Mouse (Mus musculus) heart, embryonic 15.5 days (tissue): Measurements from ENCODE around the gene Slc11a1. TPM values are rescaled to one million over a fixed set of nuclear protein-coding genes. Genes with fewer than 3 reads are reported as not detected.
"Not testable (repeated sequence)": the region's sequence is repeated elsewhere in the genome, so short reads cannot be mapped to it uniquely, and the experiment has no call there.

Experiments used
- ATAC-seq: fragments of 200-750 bp; cut with Nextera tagmentation; replicated peaks from 2 replicates; pipeline ENCODE4 v1.8.0; 2017; ENCODE audit warnings: low read depth, moderate TSS enrichment; ENCODE audit not compliant: insufficient number of reproducible peaks, insufficient read depth, low FRiP score
- H3K27ac ChIP-seq: fragments of 300-500 bp; sonication (generic); 2 replicates; pipeline ENCODE4 v1.5.1; 2015; ENCODE audit warnings: mild to moderate bottlenecking, inconsistent platforms
- H3K27me3 ChIP-seq: fragments of 300-500 bp; sonication (generic); 2 replicates; pipeline ENCODE4 v1.6.1; 2015; ENCODE audit warnings: inconsistent platforms
- H3K36me3 ChIP-seq: fragments of 300-500 bp; sonication (generic); 2 replicates; pipeline ENCODE4 v1.6.1; 2015; ENCODE audit warnings: mild to moderate bottlenecking, inconsistent platforms
- H3K4me1 ChIP-seq: fragments of 300-500 bp; sonication (generic); replicated peaks from 2 replicates; pipeline ENCODE4 v1.6.1; 2015; ENCODE audit warnings: inconsistent platforms
- H3K4me2 ChIP-seq: fragments of 300-500 bp; sonication (generic); 2 replicates; pipeline ENCODE4 v1.6.1; 2015; ENCODE audit warnings: inconsistent platforms, mild to moderate bottlenecking, moderate library complexity
- H3K4me3 ChIP-seq: fragments of 300-500 bp; sonication (generic); 2 replicates; pipeline ENCODE4 v1.5.1; 2015; ENCODE audit warnings: mild to moderate bottlenecking, inconsistent platforms
- H3K9ac ChIP-seq: fragments of 300-500 bp; sonication (generic); 2 replicates; pipeline ENCODE4 v1.6.1; 2015; ENCODE audit warnings: mild to moderate bottlenecking, inconsistent platforms
- H3K9me3 ChIP-seq: fragments of 300-500 bp; sonication (generic); replicated peaks from 2 replicates; pipeline ENCODE4 v1.6.1; 2016; ENCODE audit warnings: inconsistent platforms
- WGBS: fragments of 180-500 bp; shearing (Covaris S2); methylation state at CpG from one replicate; pipeline ENCODE4 v1.1.7; 2015; ENCODE audit warnings: mixed read lengths; 5-methylcytosine and 5-hydroxymethylcytosine counted together
- polyA plus RNA-seq: library from polyadenylated mRNA; unstranded; fragments of >200 nt; fragmentation: Nextera tagmentation; extraction: Ambion mirVana; gene quantifications from 2 replicates; pipeline ENCODE4 v1.2.1, GENCODE M21; 2015

Slc11a1 gene
- polyA plus RNA-seq = 3.6 and 5.4 TPM in 2 replicates

DNA sequence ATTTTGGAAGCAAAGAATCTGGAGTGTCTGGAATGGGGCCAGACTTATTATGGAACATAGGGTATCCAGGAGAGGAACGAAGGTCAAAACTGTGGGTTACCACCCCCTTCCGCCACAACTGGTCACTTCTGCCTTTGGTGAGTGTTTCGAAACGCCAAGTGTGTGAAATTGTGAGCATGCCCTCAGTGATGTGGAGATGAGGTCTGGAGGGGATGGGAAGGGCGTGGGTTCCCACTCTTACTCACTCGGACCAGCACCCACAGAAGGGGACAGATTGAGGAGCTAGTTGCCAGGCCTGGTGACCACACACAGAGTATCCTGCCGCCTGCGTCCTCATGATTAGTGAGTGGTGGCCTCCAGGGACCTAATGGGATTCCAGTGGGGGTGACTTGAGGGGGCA lies at the start of gene Slc11a1:
Gene Slc11a1, plus strand, starts transcription at position 216 of the 400 bp plus-strand sequence.
- H3K4me2 ChIP-seq = no peak within 1 kb of the TSS
- ATAC-seq = no peak
- H3K4me1 ChIP-seq = 0 out of 2 replicates have a peak, but pooled peaks cover 11% of the 10 kb centered on the region
- H3K36me3 ChIP-seq = no peaks in the 10 kb centered on the region
- no peak within 1 kb of the TSS for H3K9ac ChIP-seq
- H3K27ac ChIP-seq = peak within 1 kb of the TSS; percentile 2; the same call in 1 of the 2 replicates
- no peaks in the 10 kb centered on the region for H3K27me3 ChIP-seq
- no peaks in the 10 kb centered on the region for H3K9me3 ChIP-seq
- no peak within 1 kb of the TSS for H3K4me3 ChIP-seq
- 68% methylated on average over 8 of the region's 8 CpGs for WGBS

DNA sequence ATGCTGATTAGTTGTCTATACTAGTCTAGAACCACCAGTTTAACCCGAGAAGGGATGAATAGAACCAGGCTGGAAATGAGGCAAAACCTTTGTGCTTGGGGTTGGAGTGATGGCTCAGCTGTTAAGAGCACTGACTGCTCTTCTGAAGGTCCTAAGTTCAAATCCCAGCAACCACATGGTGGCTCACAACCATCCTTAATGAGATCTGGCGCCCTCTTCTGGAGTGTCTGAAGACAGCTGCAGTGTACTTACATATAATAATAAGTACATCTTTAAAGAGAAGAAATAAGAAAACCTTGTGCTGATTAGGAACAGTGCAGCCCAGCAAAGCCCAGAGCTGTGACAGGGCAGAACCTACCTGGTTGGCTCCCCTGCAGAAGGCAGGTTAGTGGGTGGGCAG lies 48.1 kb upstream of the Slc11a1 start:
- H3K4me3 ChIP-seq, H3K27ac ChIP-seq, H3K4me2 ChIP-seq, H3K9me3 ChIP-seq, ATAC-seq, H3K9ac ChIP-seq, H3K36me3 ChIP-seq, H3K27me3 ChIP-seq: not testable (repeated sequence)
- WGBS = 75% methylated on average over 2 of the region's 2 CpGs
- H3K4me1 ChIP-seq = peaks cover 30% of the 10 kb centered on the region

DNA sequence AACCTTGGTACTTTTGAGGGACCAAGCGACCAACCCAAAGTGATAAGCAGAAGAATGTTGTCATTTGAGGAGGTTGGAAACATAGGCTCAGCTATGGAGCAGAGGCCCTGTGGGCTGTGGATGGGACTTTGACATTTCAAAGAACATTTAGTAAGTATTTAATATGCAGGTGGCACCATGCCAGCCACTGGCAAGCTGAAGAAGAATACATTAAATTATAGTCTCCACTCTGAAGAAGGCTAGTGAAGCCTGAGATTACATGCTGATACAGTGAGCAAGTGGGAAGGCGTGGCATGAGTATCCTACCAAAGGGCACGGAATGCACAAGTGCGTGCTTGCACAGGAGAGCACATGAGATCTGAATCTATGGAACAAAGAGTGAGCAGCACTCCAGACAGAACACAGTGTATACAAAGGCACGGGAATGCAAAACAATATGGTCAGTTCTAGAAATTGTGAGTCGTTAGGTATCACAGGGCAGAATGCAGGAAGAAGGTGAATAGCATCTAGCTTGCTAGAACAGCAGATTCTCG lies 45.0 kb upstream of the Slc11a1 start:
- no peak overlapping the region for H3K4me2 ChIP-seq
- H3K9ac ChIP-seq = no peak overlapping the region
- peak overlapping the region; percentile 87; the same call in 1 of the 2 replicates for H3K27ac ChIP-seq
- no peaks in the 10 kb centered on the region for H3K27me3 ChIP-seq
- 72% methylated on average over 7 of the region's 7 CpGs for WGBS
- H3K9me3 ChIP-seq = no peaks in the 10 kb centered on the region
- H3K4me3 ChIP-seq = no peak overlapping the region
- no peak for ATAC-seq
- peaks cover 44% of the 10 kb centered on the region for H3K4me1 ChIP-seq
- no peaks in the 10 kb centered on the region for H3K36me3 ChIP-seq

DNA sequence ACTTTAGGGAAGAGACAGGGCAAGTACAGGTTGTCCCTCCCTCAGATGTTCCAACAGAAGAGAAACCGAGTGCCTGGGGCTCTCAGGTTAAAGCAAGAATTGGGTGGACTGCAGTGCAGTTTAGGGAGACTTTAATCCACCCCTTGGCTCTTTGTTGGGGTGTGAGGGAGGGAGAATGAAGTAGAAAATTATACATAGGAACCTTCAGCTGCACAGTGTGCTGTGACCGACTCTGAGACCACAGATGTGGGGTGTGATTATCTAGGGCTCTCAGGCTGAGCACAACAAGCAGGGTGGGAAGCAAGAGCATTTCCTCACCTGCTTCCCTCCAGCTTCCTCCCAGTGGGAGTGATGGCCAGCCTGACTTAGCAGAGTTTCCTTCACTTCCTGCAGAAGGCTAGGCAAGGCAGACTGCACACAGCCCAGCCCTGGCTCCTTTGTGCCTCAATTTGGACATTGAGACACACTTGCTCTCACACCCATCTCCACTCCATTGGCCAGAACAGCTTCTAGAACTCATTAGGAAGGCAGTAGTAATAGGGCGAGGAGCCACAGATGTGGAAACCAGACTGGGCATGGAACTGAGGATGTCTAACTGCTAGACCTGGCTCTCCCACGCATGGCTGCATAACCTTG lies 43.8 kb upstream of the Slc11a1 start:
- Histone ChIP-seq H3K4me3 (no peak overlapping the region), H3K9me3 (no peaks in the 10 kb centered on the region), H3K4me1 (peaks cover 48% of the 10 kb centered on the region), H3K27me3 (no peaks in the 10 kb centered on the region), H3K27ac (peak overlapping the region; percentile 87), H3K9ac (0 out of 2 replicates have a peak overlapping the region, but pooled peaks have one; percentile 23), H3K36me3 (no peaks in the 10 kb centered on the region), H3K4me2 (no peak overlapping the region)
- no peak for ATAC-seq
- WGBS = 63% methylated on average over 4 of the region's 4 CpGs

DNA sequence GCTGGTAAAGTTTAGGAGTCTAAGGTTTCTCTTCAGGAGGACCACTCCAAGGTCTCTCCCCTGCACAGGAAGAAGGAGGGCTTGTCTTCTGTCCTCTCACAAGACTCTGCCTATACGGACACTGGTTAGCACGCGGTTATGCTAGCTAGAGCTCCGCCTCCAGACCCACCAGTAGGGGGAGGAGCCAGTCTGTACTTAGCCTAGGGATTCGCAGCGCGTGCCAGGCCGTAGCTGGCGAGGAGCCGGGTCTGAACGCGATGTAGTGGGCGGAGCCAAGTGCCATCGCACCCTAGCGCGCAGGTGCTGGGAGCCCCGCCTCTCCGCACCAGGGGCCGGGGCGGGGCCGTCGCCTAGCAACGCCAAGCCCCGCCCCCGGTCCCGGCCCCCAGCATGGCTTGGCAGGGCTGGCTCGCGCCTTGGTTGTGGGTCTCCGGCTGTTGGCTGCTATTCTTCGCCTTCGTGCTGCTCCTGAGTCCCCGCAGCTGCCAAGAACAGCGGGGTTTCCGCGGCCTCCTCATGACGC lies 42.7 kb upstream of the Slc11a1 start:
- peak overlapping the region; percentile 87 for H3K27ac ChIP-seq
- under 1% methylated on average over 36 of the region's 36 CpGs for WGBS
- no peaks in the 10 kb centered on the region for H3K27me3 ChIP-seq
- no peaks in the 10 kb centered on the region for H3K9me3 ChIP-seq
- H3K4me1 ChIP-seq = peaks cover 55% of the 10 kb centered on the region
- ATAC-seq = peak; percentile 95
- peak overlapping the region; percentile 56 for H3K9ac ChIP-seq
- no peaks in the 10 kb centered on the region for H3K36me3 ChIP-seq
- peak overlapping the region; percentile 56 for H3K4me3 ChIP-seq
- H3K4me2 ChIP-seq = peak overlapping the region; percentile 74

DNA sequence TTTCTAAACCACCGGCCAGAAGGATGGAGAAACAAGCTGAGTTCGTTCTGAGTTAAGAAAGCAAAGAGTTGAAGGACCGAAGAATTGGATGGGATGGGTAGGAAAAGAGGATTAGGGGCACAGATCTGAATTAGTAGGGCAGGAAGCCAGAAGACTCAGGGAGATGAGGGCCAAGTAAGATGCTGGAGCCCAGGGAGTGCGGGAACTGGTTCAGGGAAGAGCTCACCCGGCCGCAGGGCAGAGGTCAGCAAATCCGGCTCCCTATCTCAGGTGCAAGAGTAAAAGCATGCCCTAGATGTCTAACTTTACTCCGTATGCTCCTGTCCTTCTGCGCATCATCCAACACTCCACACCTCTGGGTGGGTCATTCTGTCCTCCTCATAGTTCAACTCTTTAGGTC lies 42.1 kb upstream of the Slc11a1 start:
- H3K9ac ChIP-seq = peak overlapping the region; percentile 56
- peak overlapping the region; percentile 87 for H3K27ac ChIP-seq
- H3K36me3 ChIP-seq = no peaks in the 10 kb centered on the region
- peak overlapping the region; percentile 74 for H3K4me2 ChIP-seq
- H3K4me3 ChIP-seq = peak overlapping the region; percentile 56
- H3K4me1 ChIP-seq = peaks cover 60% of the 10 kb centered on the region
- no peaks in the 10 kb centered on the region for H3K9me3 ChIP-seq
- H3K27me3 ChIP-seq = no peaks in the 10 kb centered on the region
- no peak for ATAC-seq
- WGBS = 5% methylated on average over 9 of the region's 9 CpGs

DNA sequence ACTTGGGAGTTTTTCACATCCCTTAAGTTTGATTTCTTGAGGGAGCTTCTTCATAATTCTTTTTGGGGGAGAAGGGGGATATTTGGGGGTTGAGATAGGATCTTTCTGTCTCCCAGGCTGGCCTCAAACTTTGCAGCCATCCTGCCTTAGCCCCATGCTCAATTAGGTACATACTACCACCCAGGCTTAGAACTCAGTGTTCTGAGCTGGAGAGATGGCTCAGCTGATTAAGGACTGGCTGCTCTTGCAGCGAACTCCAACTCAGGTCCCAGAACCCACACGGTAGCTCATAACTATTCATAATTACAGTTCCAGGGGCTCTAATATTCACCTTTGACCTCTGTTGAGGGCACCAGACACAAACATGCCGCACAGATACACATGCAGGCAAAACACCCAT lies 40.4 kb upstream of the Slc11a1 start:
- Histone ChIP-seq H3K9ac (no peak overlapping the region), H3K4me2 (peak overlapping the region; percentile 0; the same call in 1 of the 2 replicates)
- WGBS = 82% methylated on average over 3 of the region's 3 CpGs

DNA sequence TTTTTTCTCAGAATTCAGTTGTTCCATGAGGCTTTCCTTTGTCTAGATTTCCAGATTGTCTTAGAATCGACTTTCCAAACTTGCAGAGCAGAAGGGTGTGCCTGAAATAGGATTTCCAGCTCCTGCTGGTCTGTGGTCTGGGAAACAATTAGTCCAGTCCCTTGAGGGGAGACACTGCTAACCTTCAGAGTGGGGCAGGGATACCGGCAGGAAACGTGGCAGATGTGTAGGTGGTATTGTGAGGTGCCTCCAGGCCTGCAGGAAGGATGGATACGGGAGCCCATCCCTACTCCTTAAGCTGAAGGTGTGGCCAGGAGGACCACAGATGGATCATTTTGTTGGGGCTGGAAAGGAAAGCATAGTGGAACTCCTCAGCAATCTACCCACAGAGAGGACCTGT lies 40.0 kb upstream of the Slc11a1 start:
- ATAC-seq = no peak
- peak overlapping the region; percentile 55 for H3K27ac ChIP-seq
- H3K9ac ChIP-seq = no peak overlapping the region
- no peaks in the 10 kb centered on the region for H3K9me3 ChIP-seq
- WGBS = 57% methylated on average over 4 of the region's 4 CpGs
- no peaks in the 10 kb centered on the region for H3K27me3 ChIP-seq
- H3K4me1 ChIP-seq = peaks cover 71% of the 10 kb centered on the region
- H3K4me3 ChIP-seq = no peak overlapping the region
- no peaks in the 10 kb centered on the region for H3K36me3 ChIP-seq
- no peak overlapping the region; the same call in 1 of the 2 replicates for H3K4me2 ChIP-seq

More for the DNA sequence above, 40.4 kb upstream of the Slc11a1 start:
- no peaks in the 10 kb centered on the region for H3K27me3 ChIP-seq
- H3K4me1 ChIP-seq = peaks cover 73% of the 10 kb centered on the region
- no peaks in the 10 kb centered on the region for H3K36me3 ChIP-seq
- peak overlapping the region; percentile 55 for H3K27ac ChIP-seq
- no peaks in the 10 kb centered on the region for H3K9me3 ChIP-seq
- no peak overlapping the region for H3K4me3 ChIP-seq
- ATAC-seq = no peak

DNA sequence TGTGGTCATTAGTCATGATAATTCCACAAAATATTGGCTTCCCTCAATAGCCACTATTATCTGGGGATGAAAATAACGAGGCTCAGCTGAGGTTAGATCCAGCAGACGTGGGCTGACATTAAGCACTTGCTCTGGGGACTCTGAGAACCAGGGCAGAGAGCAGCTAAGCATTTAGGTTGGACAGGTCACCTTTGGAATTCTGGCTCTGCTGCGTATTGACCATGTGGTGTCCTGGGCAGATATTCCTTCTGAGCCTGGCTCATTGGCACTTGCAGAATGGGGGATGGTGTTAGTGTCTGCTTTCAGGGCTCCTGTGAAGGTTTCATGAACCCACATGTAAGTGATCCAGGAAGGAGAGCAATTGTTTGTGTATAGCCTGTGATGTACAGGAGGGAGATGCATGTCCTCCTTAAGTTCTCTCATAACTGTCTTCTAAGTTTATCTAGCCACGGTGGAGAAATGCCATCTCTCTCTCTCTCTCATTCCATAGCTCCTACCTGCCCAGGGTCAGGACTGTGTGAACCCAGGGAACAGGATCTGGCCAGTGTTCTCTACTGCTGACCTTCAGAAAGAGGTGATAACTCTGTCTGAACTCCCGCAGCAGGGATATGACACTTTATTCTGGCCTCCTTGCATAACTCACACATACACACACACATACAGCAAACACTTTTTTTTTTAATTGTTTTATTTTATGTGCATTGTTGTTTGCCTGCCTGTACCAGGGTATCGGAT lies 39.4 kb upstream of the Slc11a1 start:
- no peak overlapping the region for H3K9ac ChIP-seq
- peak overlapping the region; percentile 55; the same call in 1 of the 2 replicates for H3K27ac ChIP-seq
- H3K27me3 ChIP-seq = no peaks in the 10 kb centered on the region
- no peak overlapping the region for H3K4me2 ChIP-seq
- no peaks in the 10 kb centered on the region for H3K36me3 ChIP-seq
- no peak overlapping the region for H3K4me3 ChIP-seq
- peaks cover 70% of the 10 kb centered on the region for H3K4me1 ChIP-seq
- H3K9me3 ChIP-seq = no peaks in the 10 kb centered on the region
- no peak for ATAC-seq
- whole genome bisulfite sequencing = 65% methylated on average over 6 of the region's 6 CpGs

DNA sequence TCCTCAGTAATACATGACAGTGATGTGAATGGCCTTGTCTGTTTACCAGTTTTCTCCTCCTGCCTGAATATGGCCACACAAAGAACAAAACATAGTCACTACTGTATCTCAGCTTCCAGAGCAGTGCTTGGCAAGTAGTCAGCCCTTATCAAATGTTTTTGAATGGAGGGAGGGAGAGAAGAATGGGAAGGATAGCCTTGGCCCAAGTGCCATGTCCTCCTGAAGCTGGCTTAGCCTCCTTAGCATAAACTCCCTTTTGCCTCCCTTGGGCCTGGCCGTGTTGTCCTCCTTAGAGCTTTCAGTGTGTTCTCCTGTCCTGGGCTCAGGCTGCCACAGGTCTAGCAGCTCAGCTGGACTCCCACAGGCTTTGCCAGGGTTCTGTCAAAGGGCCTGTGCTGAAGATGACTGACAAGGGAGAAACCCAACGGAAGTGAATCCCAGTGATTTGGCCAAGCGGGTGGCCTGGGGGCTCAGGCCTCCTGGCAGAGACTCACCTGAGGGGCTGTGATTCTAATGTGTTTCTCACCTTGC lies 37.7 kb upstream of the Slc11a1 start:
- H3K4me2 ChIP-seq = no peak overlapping the region
- H3K4me1 ChIP-seq = peaks cover 54% of the 10 kb centered on the region
- no peak overlapping the region for H3K4me3 ChIP-seq
- H3K27me3 ChIP-seq = no peaks in the 10 kb centered on the region
- no peak overlapping the region for H3K9ac ChIP-seq
- no peaks in the 10 kb centered on the region for H3K9me3 ChIP-seq
- WGBS = 57% methylated on average over 3 of the region's 3 CpGs
- no peak for ATAC-seq
- peak overlapping the region; percentile 79 for H3K27ac ChIP-seq
- H3K36me3 ChIP-seq = no peaks in the 10 kb centered on the region

DNA sequence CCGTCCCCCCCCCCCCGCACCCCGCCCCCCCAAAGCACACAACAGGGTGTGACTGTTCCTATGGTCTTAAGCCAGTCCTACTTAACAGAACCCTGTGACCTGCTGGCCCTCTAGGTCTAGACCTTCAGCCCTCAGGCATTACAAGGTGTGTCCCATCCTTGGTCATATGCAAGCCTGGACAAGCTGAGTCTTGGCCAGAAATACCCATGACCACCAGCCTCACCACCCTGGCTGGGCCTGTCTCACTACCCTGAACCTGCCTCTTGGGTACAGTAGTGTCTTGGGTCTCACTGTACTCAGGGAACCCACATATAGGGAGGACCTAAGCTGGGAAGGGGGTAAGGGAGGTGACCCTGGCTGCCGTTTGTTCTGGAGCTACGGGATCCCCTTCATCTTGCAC lies 37.0 kb upstream of the Slc11a1 start:
- ATAC-seq = no peak
- H3K4me3 ChIP-seq = no peak overlapping the region
- no peaks in the 10 kb centered on the region for H3K9me3 ChIP-seq
- H3K4me1 ChIP-seq = peaks cover 54% of the 10 kb centered on the region
- H3K36me3 ChIP-seq = no peaks in the 10 kb centered on the region
- no peak overlapping the region for H3K27ac ChIP-seq
- 72% methylated on average over 5 of the region's 5 CpGs for WGBS
- no peaks in the 10 kb centered on the region for H3K27me3 ChIP-seq
- H3K4me2 ChIP-seq = no peak overlapping the region
- no peak overlapping the region for H3K9ac ChIP-seq
